Mouse (Mus musculus) right cerebral cortex, postnatal 10 days (tissue): ENCODE measurements around the gene Mpc1.

Experiments used
- DNase-seq, 2 experiments: peaks; one replicate each; pipeline ENCODE4 v3.0.0; 2021; ENCODE audit warnings: low spot score in 2 of 2

The Mpc1 gene

GRCm38 (mm10) chr17:8282821-8283525, at the start of gene Mpc1:
Gene Mpc1 (plus strand): TSS chr17:8282904.
- DNase-seq = peak; percentile 87 to 93

GRCm38 (mm10) chr17:8233618-8234214, 49.0 kb upstream of the Mpc1 start:
- DNase-seq = no peak

GRCm38 (mm10) chr17:8234537-8234936, 48.2 kb upstream of the Mpc1 start:
- no peak for DNase-seq

- no peak for DNase-seq
Measured at GRCm38 (mm10) chr17:8235743-8236142, 47.0 kb upstream of the Mpc1 start, which contains the start of gene Ccr6. Gene Ccr6 (plus strand): TSS chr17:8236043.

- DNase-seq = no peak
Measured at GRCm38 (mm10) chr17:8238012-8238710, 44.5 kb upstream of the Mpc1 start.

- no peak for DNase-seq
Measured at GRCm38 (mm10) chr17:8239561-8239960, 43.1 kb upstream of the Mpc1 start.

GRCm38 (mm10) chr17:8240517-8240916, 42.2 kb upstream of the Mpc1 start:
- no peak for DNase-seq

- DNase-seq = no peak
Measured at GRCm38 (mm10) chr17:8241645-8242044, 41.1 kb upstream of the Mpc1 start.

GRCm38 (mm10) chr17:8242186-8242585, 40.5 kb upstream of the Mpc1 start:
- no peak for DNase-seq

- DNase-seq = no peak
Measured at GRCm38 (mm10) chr17:8244124-8244523, 38.6 kb upstream of the Mpc1 start.

GRCm38 (mm10) chr17:8246102-8246754, 36.5 kb upstream of the Mpc1 start:
- DNase-seq = no peak

- no peak for DNase-seq
Measured at GRCm38 (mm10) chr17:8251704-8252103, 31.0 kb upstream of the Mpc1 start.

- no peak for DNase-seq
Measured at GRCm38 (mm10) chr17:8254268-8254667, 28.4 kb upstream of the Mpc1 start.

GRCm38 (mm10) chr17:8254914-8255313, 27.8 kb upstream of the Mpc1 start:
- DNase-seq = no peak

GRCm38 (mm10) chr17:8255583-8255982, 27.1 kb upstream of the Mpc1 start:
- DNase-seq = no peak

GRCm38 (mm10) chr17:8256982-8257381, 25.7 kb upstream of the Mpc1 start:
- no peak for DNase-seq

- peak; percentile 61 to 77 for DNase-seq
Measured at GRCm38 (mm10) chr17:8264638-8265037, 18.1 kb upstream of the Mpc1 start.

- no peak for DNase-seq
Measured at GRCm38 (mm10) chr17:8272054-8272749, 10.5 kb upstream of the Mpc1 start.

GRCm38 (mm10) chr17:8272951-8273350, 9.8 kb upstream of the Mpc1 start:
- DNase-seq = no peak

GRCm38 (mm10) chr17:8276071-8276470, 6.6 kb upstream of the Mpc1 start:
- no peak for DNase-seq

GRCm38 (mm10) chr17:8276680-8277079, 6.0 kb upstream of the Mpc1 start:
- no peak for DNase-seq

GRCm38 (mm10) chr17:8277266-8277665, 5.4 kb upstream of the Mpc1 start:
- no peak for DNase-seq
